Mouse (Mus musculus): Measurements from ENCODE around the gene Tex21. TPM values are rescaled to one million over a fixed set of nuclear protein-coding genes. Genes with fewer than 3 reads are reported as not detected.
"Not testable (repeated sequence)": the region's sequence is repeated elsewhere in the genome, so short reads cannot be mapped to it uniquely, and the experiment has no call there.

The Tex21 gene
- polyA plus RNA-seq, 1 experiment from 2014 or later = not detected

DNA sequence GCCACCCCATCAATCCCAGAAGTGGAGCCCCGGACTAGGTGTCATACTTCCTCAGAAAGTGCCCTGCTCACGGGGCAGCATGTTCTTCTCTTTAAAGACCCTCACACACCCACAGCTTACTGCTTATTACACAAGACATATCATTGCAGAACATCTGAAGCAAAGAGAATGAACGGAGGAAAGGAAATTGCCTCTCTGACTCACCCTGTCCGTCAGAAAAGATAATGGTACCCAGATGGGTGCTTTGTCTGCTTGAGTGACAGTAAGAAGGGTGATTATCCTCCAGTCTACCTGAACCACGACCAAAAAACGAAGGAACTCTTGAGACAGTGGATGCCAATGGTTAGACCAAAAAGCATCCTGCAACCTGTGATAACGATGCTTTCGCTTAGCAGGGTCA, 65.1 kb downstream of the Tex21 start:
- no peak overlapping the region for H3K27ac ChIP-seq
- H3K4me1 ChIP-seq = peaks cover 5% of the 10 kb centered on the region
- peaks cover 7% of the 10 kb centered on the region for H3K27me3 ChIP-seq (ENCODE audit: low read depth, poor library complexity, severe bottlenecking)
- H3K9me3 ChIP-seq (replicated peaks) = no peaks in the 10 kb centered on the region
- no peaks in the 10 kb centered on the region for H3K36me3 ChIP-seq
- no peak overlapping the region for H3K4me3 ChIP-seq
- 70% methylated on average over 8 of the region's 8 CpGs for WGBS
- DNase-seq (ENCODE audit: low spot score) = no peak

DNA sequence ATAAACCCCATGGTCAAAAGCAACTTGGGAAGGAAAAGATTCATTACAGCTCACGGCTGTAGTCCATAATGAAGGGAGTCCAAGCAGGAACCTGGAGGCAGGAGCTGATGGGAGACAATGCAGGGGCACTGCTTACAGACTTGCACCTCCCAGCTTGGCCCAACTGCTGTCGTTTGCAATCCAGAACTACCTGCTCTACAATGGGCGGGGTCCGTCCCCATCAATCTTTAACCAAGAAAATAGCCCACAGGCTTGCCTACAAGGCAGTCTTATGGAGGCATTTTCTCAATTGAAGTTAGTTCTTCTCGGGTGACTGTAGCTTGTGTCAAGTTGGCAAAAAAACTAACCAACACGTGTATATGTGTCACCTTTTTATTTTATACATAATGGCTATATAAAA, 66.1 kb downstream of the Tex21 start:
- no peak for DNase-seq (ENCODE audit: low spot score)
- no peaks in the 10 kb centered on the region for H3K36me3 ChIP-seq
- 75% methylated on average over 6 of the region's 6 CpGs for WGBS
- H3K4me1 ChIP-seq = peaks cover 5% of the 10 kb centered on the region
- no peaks in the 10 kb centered on the region for H3K9me3 ChIP-seq (replicated peaks)
- H3K27me3 ChIP-seq (ENCODE audit: low read depth, poor library complexity, severe bottlenecking) = peaks cover 16% of the 10 kb centered on the region
- no peak overlapping the region for H3K27ac ChIP-seq
- no peak overlapping the region for H3K4me3 ChIP-seq

GRCm38 (mm10) chr12:76179527-76179926, 67.0 kb downstream of the Tex21 start:
- 76% methylated on average over 4 of the region's 4 CpGs for WGBS
- no peaks in the 10 kb centered on the region for H3K9me3 ChIP-seq (replicated peaks)
- H3K4me3 ChIP-seq = no peak overlapping the region
- H3K36me3 ChIP-seq = no peaks in the 10 kb centered on the region
- H3K27me3 ChIP-seq (ENCODE audit: low read depth, poor library complexity, severe bottlenecking) = peaks cover 16% of the 10 kb centered on the region
- H3K27ac ChIP-seq = no peak overlapping the region
- H3K4me1 ChIP-seq = peaks cover 5% of the 10 kb centered on the region
- no peak for DNase-seq (ENCODE audit: low spot score)

GRCm38 (mm10) chr12:76179051-76179450, 67.5 kb downstream of the Tex21 start:
- no peak overlapping the region for H3K4me3 ChIP-seq
- H3K4me1 ChIP-seq = peaks cover 5% of the 10 kb centered on the region
- WGBS = 79% methylated on average over 5 of the region's 5 CpGs

DNA sequence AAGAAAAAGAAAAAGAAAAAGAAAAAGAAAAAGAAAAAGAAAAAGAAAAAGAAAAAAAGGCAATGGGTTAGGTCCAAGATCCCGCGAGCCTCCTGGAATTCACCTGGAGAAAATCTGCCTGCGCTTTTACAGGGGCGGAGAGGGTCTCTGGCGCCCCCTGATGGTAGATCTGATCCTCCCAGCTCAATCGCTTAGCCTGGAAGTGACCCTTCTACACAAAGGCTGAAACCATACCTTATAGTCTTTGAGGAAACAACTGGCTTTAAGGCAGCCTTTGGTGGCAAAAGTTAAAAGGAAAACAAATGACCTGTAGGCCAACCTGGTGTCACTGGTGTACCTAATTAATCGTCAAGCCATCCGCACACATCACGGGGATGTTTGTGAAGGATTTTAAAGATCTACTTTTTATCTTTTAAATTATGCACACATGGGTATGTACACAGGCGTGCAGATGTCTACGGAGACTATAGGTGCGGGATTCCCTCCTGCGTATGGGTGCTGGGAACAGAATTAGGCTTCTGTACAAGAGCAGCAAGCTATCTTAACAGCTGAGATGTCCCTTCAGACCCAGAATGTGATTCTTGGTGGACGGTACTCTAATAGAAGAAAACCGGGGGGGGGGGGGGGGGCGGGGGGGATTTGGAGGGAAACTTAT, 68.6 kb downstream of the Tex21 start:
- peak overlapping the region; percentile 59 for H3K4me3 ChIP-seq
- WGBS = 44% methylated on average over 16 of the region's 16 CpGs
- peaks cover 5% of the 10 kb centered on the region for H3K4me1 ChIP-seq
- peaks cover 16% of the 10 kb centered on the region for H3K27me3 ChIP-seq (ENCODE audit: low read depth, poor library complexity, severe bottlenecking)
- H3K36me3 ChIP-seq = no peaks in the 10 kb centered on the region
- no peaks in the 10 kb centered on the region for H3K9me3 ChIP-seq (replicated peaks)
- no peak overlapping the region for H3K27ac ChIP-seq
- DNase-seq (ENCODE audit: low spot score) = peak; percentile 88

More at GRCm38 (mm10) chr12:76179051-76179450, 67.5 kb downstream of the Tex21 start:
- Histone ChIP-seq H3K36me3 (no peaks in the 10 kb centered on the region), H3K27me3 (ENCODE audit: low read depth, poor library complexity, severe bottlenecking) (peaks cover 16% of the 10 kb centered on the region), H3K27ac (no peak overlapping the region), H3K9me3 (replicated peaks) (no peaks in the 10 kb centered on the region)
- DNase-seq (ENCODE audit: low spot score) = no peak

DNA sequence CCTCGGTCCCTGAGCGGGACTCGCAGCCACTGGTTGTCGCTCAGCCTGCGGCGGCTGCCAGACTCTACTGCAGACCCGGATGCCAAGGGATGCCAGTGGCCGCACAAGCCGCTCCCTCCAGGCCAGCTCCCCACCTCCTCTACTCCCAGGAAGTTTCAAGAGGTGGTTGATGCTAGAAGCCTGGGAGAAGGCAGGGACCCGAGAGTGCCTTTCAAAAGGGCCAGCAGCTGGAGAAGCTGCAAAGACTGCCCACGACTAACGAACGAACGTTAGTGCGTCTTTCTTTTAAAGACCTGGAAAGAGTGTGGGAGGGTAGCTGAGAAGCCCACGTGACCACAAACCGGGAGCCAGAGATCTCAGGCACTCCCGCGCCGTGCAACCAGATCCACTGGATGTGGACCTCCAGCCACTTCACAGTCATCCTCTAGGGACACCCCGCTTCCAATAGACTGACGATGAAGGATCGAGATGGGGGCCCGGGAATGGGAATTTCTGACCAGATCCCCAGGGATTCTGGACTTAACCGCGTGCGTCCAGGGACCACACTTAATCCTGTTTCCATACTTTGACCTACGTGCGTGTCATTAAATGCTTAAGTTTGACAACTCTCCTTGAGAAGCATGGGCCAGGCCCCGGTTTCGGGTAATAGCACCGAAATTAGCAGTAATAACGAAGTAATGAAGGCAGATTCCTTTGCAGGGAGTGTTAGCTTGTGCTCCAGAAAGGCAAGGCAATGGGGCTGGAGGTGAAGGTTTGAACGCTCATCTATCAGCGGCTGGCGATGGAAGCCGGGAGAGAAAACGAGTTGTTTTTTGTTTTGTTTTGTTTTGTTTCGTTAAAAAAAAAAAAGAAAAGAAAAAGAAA, 69.3 kb downstream of the Tex21 start, which contains the start of gene Esr2:
TSS of gene Esr2 (minus strand) at position 260 of the 864 bp plus-strand sequence.
- Histone ChIP-seq H3K4me3 (peak within 1 kb of the TSS; percentile 59), H3K36me3 (no peaks in the 10 kb centered on the region), H3K27me3 (ENCODE audit: low read depth, poor library complexity, severe bottlenecking) (peaks cover 16% of the 10 kb centered on the region), H3K27ac (peak within 1 kb of the TSS; percentile 58; the same call in 1 of the 2 replicates), H3K4me1 (peaks cover 5% of the 10 kb centered on the region), H3K9me3 (replicated peaks) (no peaks in the 10 kb centered on the region)
- WGBS = under 1% methylated on average over 39 of the region's 39 CpGs
- DNase-seq (ENCODE audit: low spot score) = peak; percentile 71

DNA sequence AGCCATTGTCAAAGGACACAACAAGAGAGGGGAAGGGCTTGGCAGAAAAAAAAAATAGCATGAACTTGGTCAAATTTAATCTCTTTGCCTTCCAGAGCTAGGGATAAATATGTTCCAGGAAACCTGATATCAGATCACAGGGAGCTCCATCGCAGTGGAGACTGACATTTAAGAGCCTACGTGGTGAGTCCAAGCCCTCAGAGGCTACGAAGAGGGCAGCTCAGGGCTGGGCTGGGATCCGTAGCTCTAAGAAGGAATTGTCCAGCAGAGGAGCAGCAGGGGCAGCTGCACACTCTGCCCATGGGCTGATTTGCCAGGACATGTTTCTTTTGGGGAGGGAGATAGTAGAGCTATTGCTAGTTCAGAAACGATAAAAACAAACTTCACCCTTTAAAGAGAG, 80.9 kb downstream of the Tex21 start:
- DNase-seq (ENCODE audit: low spot score) = no peak
- WGBS = 56% methylated on average over 5 of the region's 5 CpGs
- Histone ChIP-seq H3K9me3 (replicated peaks) (no peaks in the 10 kb centered on the region), H3K27me3 (ENCODE audit: low read depth, poor library complexity, severe bottlenecking) (no peaks in the 10 kb centered on the region), H3K27ac (no peak overlapping the region), H3K4me3 (no peak overlapping the region), H3K4me1 (no peaks in the 10 kb centered on the region), H3K36me3 (no peaks in the 10 kb centered on the region)

GRCm38 (mm10) chr12:76152389-76152788, 94.2 kb downstream of the Tex21 start:
- not testable (repeated sequence) for H3K36me3 ChIP-seq; H3K4me1 ChIP-seq; H3K9me3 ChIP-seq (replicated peaks)
- Histone ChIP-seq H3K4me3 (peak overlapping the region; percentile 47), H3K27me3 (ENCODE audit: low read depth, poor library complexity, severe bottlenecking) (peaks cover 28% of the 10 kb centered on the region; the same call in 1 of the 2 replicates), H3K27ac (peak overlapping the region; percentile 67; the same call in 1 of the 2 replicates)
- 18% methylated on average over 30 of the region's 30 CpGs for WGBS
- DNase-seq (ENCODE audit: low spot score) = peak; percentile 46

Other genes starting within 250 kb of the Tex21 start
- 0.14 and 0.18 TPM in 2 replicates for gene Esr2, start 69.5 kb downstream of the Tex21 start, polyA plus RNA-seq (2016; fragmentation: Nextera tagmentation; extraction: Ambion mirVana)
- gene Mthfd1, start 8.6 kb upstream of the Tex21 start, polyA plus RNA-seq (2016; fragmentation: Nextera tagmentation; extraction: Ambion mirVana) = 100 and 121 TPM in 2 replicates
- 1.2 and 1.9 TPM in 2 replicates for gene Akap5, start 78.1 kb upstream of the Tex21 start, polyA plus RNA-seq (2016; fragmentation: Nextera tagmentation; extraction: Ambion mirVana)
- gene Zbtb25, start 122.9 kb upstream of the Tex21 start, polyA plus RNA-seq (2016; fragmentation: Nextera tagmentation; extraction: Ambion mirVana) = 15.9 and 16.3 TPM in 2 replicates
- 9.7 and 11.1 TPM in 2 replicates for gene Zbtb1, start 123.5 kb upstream of the Tex21 start, polyA plus RNA-seq (2016; fragmentation: Nextera tagmentation; extraction: Ambion mirVana)
- 4.8 and 4.9 TPM in 2 replicates for gene Hspa2, start 157.4 kb upstream of the Tex21 start, polyA plus RNA-seq (2016; fragmentation: Nextera tagmentation; extraction: Ambion mirVana)
- gene Ppp1r36, start 170.8 kb upstream of the Tex21 start, polyA plus RNA-seq (2016; fragmentation: Nextera tagmentation; extraction: Ambion mirVana) = 1.0 and 2.2 TPM in 2 replicates